Mouse (Mus musculus) bone marrow macrophage, adult 2 months (primary cell): ENCODE results near the gene Scn3a. TPM values are rescaled to one million over a fixed set of nuclear protein-coding genes. Genes with fewer than 3 reads are reported as not detected.

Source experiments
- H3K27ac ChIP-seq: 2 replicates; pipeline ENCODE4 v1.5.1; 2012; ENCODE audit warnings: low read depth, low read length; ENCODE audit not compliant: insufficient read depth
- H3K4me1 ChIP-seq: 2 replicates; pipeline ENCODE4 v1.6.1; 2012; ENCODE audit warnings: low read length; ENCODE audit not compliant: control insufficient read depth, insufficient read depth
- H3K4me3 ChIP-seq: 2 replicates; pipeline ENCODE4 v1.5.1; 2012; ENCODE audit warnings: mild to moderate bottlenecking, low read length, moderate library complexity; ENCODE audit not compliant: insufficient read depth
- CTCF ChIP-seq: IDR thresholded peaks from 2 replicates; pipeline ENCODE4 v1.5.1; 2012; ENCODE audit warnings: low read depth, mild to moderate bottlenecking, low read length, moderate library complexity
- POLR2A ChIP-seq: IDR thresholded peaks from 2 replicates; pipeline ENCODE4 v1.6.1; 2012; ENCODE audit warnings: mild to moderate bottlenecking, low read depth, low read length, borderline replicate concordance
- polyA plus RNA-seq: library from polyadenylated mRNA; stranded (reverse); fragments of >200 nt; gene quantifications from 2 replicates; pipeline ENCODE4 v1.2.4, GENCODE M21; 2012; ENCODE audit not compliant: missing spikeins, insufficient read depth, insufficient read length

Scn3a gene
- polyA plus RNA-seq, 1 experiment = not detected

GRCm38 (mm10) chr2:65415294-65415693 lies 152.1 kb downstream of the Scn3a start:
- Histone ChIP-seq H3K4me1 (no peaks in the 10 kb centered on the region; the same call in 1 of the 2 replicates), H3K4me3 (no peak overlapping the region), H3K27ac (no peak overlapping the region)
- TF ChIP-seq POLR2A = no peak
- no peak for TF ChIP-seq CTCF

GRCm38 (mm10) chr2:65414806-65415281 lies 152.6 kb downstream of the Scn3a start:
- Histone ChIP-seq H3K27ac (no peak overlapping the region), H3K4me3 (no peak overlapping the region), H3K4me1 (peaks cover 2% of the 10 kb centered on the region; the same call in 1 of the 2 replicates)
- TF ChIP-seq CTCF (no peak), POLR2A (no peak)

GRCm38 (mm10) chr2:65414237-65414636 lies 153.2 kb downstream of the Scn3a start:
- no peak overlapping the region; the same call in 1 of the 2 replicates for H3K4me3 ChIP-seq
- no peak overlapping the region for H3K27ac ChIP-seq
- no peak for TF ChIP-seq POLR2A
- no peak for TF ChIP-seq CTCF
- peaks cover 2% of the 10 kb centered on the region; the same call in 1 of the 2 replicates for H3K4me1 ChIP-seq

- TF ChIP-seq CTCF (no peak), POLR2A (no peak)
- H3K27ac ChIP-seq = no peak overlapping the region
- H3K4me1 ChIP-seq = peaks cover 2% of the 10 kb centered on the region; the same call in 1 of the 2 replicates
- H3K4me3 ChIP-seq = peak overlapping the region; percentile 12; the same call in 1 of the 2 replicates
These were observed 153.7 kb downstream of the Scn3a start for GRCm38 (mm10) chr2:65413746-65414145.

Other genes with a start within 250 kb of the Scn3a start
- gene Slc38a11, start 203.6 kb downstream of the Scn3a start, polyA plus RNA-seq = not detected in 2 replicates
- not detected in 2 replicates for gene Scn2a, start 53.1 kb upstream of the Scn3a start, polyA plus RNA-seq